Mouse (Mus musculus) gastrocnemius, postnatal 4 days (tissue): ENCODE results near the gene Agps. TPM values are rescaled to one million over a fixed set of nuclear protein-coding genes. Genes with fewer than 3 reads are reported as not detected.

ENCODE experiments used
- DNase-seq, 2 experiments: peaks; one replicate each; pipeline ENCODE4 v3.0.0; 2021 to 2022; ENCODE audit warnings: low spot score in 2 of 2, mixed read lengths in 2 of 2
- total RNA-seq, 2 experiments: library from RNA; stranded (reverse); gene quantifications; 2 replicates each; pipeline ENCODE4 v1.2.3; 2021

The Agps gene
- total RNA-seq, 2 experiments from 2014 or later: 39.8 to 43.9 TPM

DNA sequence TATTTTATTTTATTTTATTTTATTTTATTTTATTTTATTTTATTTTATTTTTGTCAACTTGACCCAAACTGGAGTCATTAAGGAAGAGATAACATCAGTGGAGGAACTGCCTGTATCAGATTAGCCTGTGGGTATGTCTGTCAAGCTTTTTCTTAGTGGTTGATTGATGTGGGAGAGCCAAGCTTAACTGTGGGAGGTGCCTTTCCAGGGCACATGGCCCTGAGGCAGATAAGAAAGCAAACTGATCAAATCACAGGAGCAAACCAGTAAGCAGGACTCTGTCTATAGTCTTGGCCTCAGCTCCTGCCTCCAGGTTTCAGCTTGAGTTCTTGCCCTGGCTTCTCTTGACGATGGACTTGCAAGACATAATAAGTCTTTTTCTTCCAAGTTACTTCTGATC, 6.4 kb upstream of the Agps start:
- no peak for DNase-seq

DNA sequence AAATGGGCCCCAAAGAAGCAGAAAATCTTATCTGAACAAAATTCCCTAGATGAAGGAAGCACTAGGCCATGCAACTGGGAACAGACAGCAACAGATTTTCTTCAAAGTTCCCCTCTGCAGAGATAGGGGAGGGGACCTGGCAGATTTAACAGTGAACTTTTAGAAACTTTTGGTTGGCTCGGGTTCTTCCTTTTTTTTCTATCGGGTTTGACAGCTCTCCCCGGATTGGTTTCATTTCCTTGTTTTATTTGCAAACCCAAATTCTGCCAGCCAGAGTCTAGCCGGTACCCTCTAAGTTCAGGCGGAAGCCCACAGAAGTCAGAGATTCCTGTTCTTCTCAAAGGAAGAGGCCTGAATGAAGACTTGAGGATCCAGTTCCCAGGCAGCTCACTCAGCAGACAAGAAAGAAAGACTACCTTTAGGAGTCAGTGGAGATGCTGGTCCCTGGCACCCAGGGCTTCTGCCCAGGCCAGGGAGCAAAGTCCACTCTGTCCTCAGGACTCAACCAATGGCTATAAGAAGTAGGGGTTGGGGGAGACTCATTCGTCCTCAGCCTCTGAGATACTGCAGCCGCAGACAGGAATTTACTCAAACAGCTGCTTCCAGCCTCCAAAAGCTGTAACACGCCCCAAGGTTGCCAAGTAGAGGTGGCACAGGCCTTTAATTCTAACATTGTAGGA, 2.9 kb upstream of the Agps start:
- no peak for DNase-seq

DNA sequence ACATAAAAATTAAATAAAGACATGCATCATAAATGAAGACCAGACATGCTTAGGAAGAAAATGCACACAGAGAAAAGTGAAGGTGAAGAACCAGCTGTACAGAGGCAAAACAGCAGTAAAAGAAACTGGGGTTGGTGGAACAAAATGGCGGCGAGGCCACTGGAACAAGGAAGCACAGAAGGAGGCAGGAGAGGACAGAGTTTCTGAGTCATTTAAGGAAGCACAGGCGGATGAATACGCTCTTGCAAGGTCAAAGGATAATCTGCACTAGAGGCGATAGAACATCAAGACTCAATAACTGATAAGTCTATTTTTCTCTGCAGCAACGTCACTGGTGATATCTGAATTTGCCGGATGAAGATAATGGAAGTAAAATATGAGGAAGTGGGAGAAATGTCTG, 1.7 kb upstream of the Agps start:
- DNase-seq: no peak

DNA sequence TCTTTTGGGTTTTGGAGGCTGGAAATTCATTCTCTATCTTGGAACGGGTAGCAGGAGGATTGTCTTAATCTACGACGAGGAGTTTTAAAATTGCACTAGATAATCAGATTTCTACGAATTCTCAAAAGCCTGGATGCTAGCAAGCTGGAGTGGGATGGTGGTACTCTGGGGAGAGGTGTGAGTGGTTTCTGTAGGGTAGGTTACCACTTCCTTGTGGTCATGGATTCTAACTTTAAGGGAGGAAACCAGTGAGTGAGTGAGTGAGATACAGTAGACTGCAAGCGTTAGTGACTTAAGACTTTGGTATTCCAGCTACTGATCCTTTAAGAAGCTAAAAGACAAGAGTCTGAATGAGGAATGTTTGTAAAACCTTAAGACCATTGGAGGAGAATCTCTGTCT, 804 bp downstream of the Agps start:
- no peak for DNase-seq

DNA sequence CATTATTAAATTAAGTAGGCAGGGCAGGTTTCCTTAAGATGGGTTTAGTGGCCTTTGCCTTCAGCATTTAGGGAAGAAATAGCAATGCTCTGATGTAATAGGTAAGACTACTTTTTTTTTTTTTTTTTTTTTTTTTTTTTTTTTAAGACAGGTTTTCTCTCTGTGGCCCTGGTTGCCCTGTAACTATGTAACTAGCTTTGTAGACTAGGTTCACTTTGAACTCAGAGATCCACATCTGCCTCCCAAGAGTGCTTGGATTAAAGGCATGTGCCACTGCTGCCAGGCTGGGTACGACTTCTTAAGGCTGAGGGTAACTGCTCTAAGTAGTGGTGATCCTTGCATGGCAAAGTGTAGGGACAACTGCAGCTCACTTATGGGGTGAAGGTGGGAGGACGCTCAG, 2.5 kb downstream of the Agps start:
- no peak for DNase-seq

DNA sequence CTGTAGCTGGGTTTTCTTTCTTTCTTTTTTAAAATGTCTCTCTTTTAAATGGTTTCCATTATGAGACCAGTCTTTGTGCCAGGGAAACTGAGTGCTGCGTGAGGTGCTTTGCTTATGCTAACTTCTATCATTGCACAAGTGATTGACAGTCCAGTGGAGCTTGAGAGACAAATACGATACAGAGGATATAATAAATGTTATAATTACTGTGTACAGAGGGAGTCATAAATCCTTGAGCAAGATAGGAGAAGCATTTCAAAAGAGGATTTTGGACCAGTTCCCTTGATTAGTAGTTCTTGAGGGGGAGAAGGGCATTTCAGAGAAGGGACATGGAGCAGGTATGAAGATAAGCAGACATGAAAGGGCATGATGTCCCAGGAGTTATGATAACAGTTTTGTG, 10.3 kb downstream of the Agps start:
- no peak for DNase-seq

DNA sequence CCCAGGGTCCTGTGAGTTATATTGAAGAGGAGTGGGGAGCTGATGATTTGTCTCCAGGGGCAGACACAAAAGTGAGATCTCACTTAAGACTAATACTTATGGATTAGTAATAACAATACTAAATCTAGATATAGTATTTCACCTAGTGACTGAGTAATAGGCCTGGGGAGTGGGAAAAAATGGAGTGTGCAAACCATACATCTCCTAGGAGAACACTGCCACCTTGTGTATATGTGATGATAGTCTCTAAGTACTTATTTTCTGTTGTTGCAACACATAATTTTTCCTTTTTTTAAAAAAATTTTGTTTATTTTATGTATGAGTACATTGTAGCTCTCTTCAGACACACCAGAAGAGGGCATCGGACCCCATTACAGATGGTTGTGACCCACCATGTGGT, 15.7 kb downstream of the Agps start:
- no peak for DNase-seq

DNA sequence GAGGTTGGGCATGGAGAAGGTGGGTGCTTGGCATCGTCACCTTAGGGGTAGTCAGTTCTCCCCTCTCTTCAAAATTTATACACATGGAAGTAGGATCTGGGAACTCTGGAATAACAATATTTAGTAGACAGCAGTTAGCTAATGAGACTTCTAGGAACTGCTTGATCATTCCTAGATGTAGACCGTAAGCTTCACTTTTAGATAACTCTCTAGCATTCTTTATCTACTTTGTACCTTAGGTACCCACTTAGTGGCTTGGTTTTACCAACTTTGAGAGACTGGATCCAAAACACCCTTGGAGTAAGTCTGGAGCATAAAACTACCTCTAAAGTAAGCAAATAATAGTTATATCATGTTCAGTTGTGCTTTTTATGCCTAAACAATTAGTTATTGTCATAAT, 20.5 kb downstream of the Agps start:
- no peak for DNase-seq

DNA sequence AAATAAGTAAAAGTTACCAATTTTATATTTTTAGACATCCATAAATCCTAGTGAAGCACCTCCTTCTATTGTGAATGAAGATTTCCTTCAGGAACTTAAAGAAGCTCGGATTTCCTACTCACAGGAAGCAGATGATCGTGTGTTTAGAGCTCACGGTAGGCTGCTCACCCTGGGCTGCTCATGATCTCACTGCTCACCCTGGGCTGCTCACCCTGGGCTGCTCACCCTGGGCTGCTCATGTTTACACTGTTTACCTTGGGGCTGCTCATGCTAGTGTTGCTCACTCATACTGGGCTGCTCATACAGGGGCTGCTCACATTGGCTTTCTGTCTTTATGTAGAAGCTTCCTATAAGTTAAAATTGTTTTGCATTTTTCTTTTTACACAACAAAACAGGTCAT, 22.2 kb downstream of the Agps start:
- no peak for DNase-seq

DNA sequence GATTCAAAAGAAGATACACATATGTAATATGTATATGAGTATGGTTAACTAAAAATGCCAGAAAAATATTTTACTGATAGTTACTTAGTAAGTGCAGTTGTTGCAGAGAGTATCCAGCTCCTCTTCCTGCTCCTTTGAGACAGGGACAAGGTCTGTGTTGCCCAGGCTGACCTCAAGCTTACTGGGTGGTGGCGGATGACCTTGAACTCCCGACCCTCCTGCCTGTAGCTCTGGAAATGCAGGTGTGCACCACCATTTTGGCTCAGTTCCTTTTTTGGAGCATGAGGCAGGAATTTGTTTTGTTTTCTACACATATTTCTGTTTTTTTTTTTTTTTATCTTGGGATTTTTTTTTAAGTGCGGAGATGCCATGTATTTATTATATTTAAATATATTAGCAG, 29.1 kb downstream of the Agps start:
- DNase-seq: no peak

DNA sequence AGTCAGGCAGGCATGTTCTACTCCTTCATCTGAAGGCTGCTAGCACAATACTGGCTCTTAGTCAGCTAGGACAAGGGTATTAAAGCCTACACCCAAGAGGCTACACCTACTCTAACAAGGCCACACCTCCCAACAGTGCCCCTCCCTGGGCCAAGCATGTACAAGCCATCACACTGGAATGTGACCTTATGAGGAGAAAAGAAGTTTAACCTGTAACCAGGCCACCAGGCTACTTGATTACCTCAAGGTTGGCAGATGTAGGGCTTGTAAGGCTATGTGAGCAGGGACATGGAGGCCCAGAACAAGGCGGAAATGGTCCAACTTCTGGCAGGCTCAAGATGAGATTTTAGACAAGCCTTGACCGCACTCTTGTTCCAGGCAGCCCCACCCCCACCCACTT, 37.6 kb downstream of the Agps start:
- DNase-seq: no peak

DNA sequence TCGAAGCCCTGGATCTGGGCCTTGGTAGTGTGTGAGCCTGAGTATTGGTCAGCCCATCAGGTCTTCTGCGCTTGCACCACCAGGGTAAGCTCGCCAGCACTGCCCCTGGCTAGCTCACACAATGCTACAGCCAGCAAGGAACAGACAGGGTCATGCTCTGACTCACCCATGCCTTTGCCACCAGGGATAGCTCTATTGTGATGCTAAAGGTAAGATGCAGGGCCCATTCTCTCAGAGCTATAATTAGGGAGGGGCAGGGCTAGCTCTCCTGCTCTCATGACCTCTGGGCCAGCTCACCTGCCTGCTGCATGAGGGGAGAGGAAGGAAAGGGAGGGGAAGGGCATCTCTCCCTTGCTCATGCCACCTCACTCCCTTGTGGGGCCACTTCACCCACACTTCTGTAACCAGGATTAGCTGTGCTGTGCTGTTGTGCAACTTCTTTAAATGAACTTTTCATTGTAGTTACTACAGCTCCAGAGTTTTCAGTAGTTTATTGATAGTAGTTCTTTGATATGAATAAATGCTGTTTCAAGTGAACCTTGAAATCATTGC, 42.1 kb downstream of the Agps start:
- DNase-seq: no peak

DNA sequence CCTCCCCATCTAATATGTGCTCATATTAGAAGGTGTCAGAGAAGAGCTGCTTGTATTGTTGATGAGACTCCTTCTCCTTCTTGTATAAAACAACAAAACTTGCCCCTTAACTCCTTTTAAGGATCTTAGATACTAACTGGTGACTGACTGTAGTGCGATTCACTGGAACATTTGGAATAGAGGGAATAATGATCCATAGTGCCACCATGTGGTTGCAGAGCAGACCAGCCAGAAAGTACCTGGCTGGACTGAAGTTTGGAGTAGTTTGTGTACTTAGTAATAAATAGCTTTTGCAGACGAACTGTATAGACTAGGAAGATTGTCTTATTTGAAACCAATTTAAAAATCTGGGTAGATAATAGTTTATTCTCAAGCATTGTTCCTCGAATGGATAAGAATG, 47.8 kb downstream of the Agps start:
- no peak for DNase-seq

DNA sequence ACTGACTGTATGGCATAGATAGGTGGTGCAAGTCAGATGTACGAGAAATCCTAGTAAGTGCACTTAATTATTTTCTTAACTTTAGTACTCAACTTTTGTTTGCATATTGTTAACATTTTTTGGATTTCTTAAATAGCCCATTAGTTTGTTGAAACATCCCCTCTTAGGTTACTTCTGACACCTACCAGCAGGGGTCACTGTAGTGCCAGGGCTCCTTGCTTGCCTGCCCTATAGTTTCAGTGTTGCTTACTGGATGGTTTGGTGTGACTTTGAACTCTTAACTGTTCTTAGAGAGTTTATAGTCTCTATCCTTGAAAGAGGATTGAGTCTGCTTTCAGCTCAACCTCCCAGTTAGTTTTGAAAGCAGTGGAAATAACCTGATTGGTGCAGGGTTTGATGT, 51.6 kb downstream of the Agps start:
- peak; percentile 28 to 53 for DNase-seq

DNA sequence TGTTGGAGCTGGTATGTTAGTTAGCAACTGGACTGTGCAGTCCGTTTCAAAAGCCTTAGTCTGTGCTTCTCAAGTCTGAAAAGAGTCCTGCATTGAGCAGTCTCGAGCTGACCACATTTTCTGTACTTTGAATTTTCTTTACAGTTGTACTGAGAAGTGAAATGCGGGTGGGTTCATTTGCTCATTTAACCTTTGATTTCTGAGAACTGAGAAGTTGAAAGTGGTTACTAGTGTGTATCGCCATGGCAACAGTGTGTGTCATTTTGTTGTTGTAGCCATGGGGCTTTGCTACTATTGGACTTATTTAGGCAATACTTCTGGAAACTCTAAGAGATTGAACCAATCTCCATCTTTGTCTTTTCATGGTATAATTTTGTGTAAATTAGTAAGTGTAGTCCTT, 60.0 kb downstream of the Agps start:
- no peak for DNase-seq

DNA sequence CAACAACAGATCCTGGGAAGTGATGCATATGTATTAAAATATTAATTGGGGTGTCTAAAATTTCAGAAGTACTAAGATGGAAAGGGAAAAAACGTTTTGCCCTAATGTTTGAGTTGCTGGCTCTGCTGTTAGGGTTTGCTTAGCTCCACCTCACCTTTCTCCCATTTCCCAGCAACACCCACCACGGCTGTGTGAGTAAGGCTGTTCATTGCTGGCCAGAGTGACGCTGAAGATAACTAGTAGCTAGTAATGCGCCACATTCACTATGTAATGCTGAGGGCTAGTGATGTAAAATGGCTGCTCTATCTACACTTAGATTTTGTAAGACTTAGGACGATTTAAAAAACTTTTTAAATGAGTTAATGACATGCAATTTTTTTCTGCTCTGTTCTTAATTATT, 63.7 kb downstream of the Agps start:
- DNase-seq: no peak

DNA sequence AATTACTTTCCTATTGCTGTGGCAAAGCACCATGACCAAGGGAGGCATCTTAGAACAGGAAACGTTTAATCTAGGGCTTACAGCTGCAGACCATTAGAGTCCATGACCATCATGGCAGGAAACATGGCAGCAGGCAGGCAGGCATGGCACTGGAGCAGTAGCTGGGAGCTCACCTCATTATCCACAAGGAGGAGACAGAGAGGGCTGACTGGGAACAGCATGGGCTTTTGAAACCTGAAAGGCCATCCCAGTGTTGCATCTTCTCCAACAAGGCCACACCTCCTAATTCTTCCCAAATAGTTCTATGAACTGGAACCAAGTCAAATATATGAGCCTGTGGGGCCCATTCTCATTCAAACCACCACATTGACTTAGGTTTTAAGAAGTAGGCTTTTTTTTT, 68.3 kb downstream of the Agps start:
- DNase-seq: no peak

DNA sequence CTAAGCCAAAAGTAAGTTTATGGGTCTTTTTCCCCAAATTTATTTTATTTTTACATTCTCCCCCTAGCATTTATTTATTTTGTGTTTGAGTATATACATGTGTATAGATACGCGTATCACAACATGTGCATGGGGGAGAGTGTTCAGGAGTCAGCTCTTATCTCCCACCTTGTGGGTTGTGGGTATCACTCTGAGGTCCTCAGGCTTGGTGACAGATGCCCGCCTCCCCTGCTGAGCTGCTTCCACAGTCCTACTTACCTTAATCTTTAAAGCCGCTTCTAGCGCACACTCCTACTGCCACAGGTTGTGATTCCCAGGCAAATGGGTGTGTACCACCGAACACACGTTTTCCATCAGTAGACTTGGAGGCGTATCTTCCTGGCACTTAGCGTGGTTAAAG, 69.9 kb downstream of the Agps start:
- no peak for DNase-seq

DNA sequence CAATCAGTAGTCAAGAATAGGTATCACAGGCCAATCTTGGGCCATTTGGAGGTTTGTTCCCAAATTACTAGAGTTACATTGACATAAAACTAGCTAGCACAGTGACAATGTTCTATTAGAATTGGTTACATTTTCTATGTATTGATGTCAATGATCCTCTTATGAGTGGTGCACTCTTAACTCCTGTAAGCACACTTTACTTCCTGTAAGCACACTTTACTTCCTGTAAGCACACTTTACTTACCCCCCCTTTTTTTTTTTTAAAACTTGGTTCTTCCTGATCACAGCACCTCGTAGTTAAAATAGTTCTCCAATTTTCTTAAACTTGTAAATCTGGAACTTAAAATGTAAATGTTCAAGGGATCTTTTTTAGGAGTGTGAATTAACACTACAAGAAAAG, 75.2 kb downstream of the Agps start:
- DNase-seq: no peak

DNA sequence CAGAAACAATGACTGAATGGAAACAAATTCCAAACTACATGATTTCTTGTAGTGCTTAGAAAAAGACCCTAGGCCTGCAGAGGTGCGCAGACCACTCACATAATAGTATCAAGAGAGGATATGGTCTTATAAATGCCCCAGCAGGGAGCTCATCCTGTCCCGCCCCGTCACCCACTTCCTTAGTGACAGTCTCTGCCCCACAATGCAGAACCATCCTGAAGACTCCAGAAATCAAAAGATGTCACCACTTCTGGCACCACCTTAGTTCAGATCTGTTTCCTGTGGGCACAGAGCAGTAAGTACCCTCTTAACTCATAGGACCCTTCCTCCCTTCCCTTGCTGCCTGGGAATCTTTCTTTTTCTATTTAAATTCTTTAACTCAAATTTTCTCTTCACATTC, 83.1 kb downstream of the Agps start:
- no peak for DNase-seq

DNA sequence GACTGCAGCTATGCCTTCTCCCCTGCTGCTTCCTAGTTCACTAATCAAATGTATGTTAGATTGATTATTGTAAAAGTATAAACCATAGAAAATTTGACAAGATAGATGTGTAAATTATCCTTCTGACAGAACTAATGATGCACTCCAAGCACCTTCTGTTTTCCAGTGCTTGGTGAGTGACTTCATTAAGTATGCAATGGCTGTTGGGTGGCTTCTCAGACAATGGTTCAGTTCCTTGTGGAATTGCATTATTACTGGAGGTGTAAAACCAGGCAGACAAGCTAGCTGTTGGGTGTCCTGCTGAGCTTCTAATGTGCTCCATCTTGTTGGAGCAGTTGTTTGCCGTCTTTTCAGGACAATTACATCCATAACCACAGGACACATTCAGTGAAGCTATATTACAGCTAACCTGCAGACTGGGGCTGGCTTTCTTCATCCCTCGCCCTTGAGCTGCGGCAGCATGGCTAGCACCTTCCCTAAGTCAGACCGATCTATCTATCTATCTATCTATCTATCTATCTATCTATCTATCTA, 91.9 kb downstream of the Agps start:
- no peak for DNase-seq

DNA sequence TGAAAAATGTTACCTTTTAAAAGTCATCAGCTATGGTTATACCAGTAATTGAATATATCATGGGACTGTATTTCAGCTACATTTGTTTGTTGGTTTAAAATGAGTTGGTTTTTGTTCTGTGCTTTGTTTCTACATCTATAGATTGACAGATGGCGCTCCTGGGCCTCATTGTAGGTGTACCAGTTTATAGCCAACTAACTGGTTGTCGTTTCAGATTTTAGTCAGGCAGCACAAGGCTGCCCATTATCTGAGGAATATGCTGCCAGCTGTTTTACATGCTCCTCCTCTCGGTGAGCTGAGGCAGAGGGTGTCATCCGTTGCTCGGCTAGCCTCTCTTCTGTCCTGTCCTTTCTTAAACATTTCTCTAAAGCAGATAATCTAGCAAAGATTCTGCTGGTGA, 94.1 kb downstream of the Agps start:
- DNase-seq: no peak

DNA sequence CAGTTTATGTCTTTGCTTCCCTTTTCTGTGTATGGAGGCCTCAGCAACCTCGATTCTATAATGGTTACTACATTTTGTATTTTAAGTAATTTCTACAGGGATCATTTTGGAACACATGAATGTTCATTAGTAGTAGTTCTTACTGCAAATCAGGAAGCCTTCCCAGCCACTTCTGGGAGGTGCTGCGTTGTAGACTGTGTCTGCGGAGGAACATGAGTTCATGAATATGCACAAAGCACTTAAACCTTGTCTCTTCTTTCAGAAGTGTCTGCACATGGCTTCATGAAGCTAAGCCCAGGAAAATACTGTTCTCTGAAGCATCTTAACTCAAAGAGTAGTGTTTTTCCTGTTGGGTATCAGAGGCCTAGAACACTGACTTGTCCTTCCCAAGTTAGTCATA, 96.0 kb downstream of the Agps start:
- no peak for DNase-seq
